Mouse (Mus musculus) forebrain, embryonic 15.5 days (tissue): ENCODE results near the gene Gtdc1. TPM values are rescaled to one million over a fixed set of nuclear protein-coding genes. Genes with fewer than 3 reads are reported as not detected.
A peak's percentile ranks its signal among the peaks of the same experiment; 100 is the strongest.

Experiments used
- ATAC-seq: fragments of 200-750 bp; cut with Nextera tagmentation; replicated peaks from 2 replicates; pipeline ENCODE4 v1.8.0; 2017; ENCODE audit warnings: mild to moderate bottlenecking, moderate TSS enrichment, moderate library complexity
- H3K27ac ChIP-seq: fragments of 300-500 bp; sonication (generic); replicated peaks from 2 replicates; pipeline ENCODE4 v1.5.1; 2015; ENCODE audit warnings: mild to moderate bottlenecking, inconsistent platforms
- H3K27me3 ChIP-seq: fragments of 300-500 bp; sonication (generic); 2 replicates; pipeline ENCODE4 v1.6.1; 2015; ENCODE audit warnings: inconsistent platforms
- H3K36me3 ChIP-seq: fragments of 300-500 bp; sonication (generic); 2 replicates; pipeline ENCODE4 v1.6.1; 2015; ENCODE audit warnings: mild to moderate bottlenecking, inconsistent platforms
- H3K4me1 ChIP-seq: fragments of 300-500 bp; sonication (generic); 2 replicates; pipeline ENCODE4 v1.6.1; 2015; ENCODE audit warnings: inconsistent platforms
- H3K4me2 ChIP-seq: fragments of 300-500 bp; sonication (generic); replicated peaks from 2 replicates; pipeline ENCODE4 v1.6.1; 2015; ENCODE audit warnings: mild to moderate bottlenecking, inconsistent platforms
- H3K4me3 ChIP-seq: fragments of 300-500 bp; sonication (generic); 2 replicates; pipeline ENCODE4 v1.5.1; 2015; ENCODE audit warnings: mild to moderate bottlenecking, inconsistent platforms
- H3K9ac ChIP-seq: fragments of 300-500 bp; sonication (generic); replicated peaks from 2 replicates; pipeline ENCODE4 v1.6.1; 2015; ENCODE audit warnings: mild to moderate bottlenecking, inconsistent platforms
- H3K9me3 ChIP-seq: fragments of 300-500 bp; sonication (generic); 2 replicates; pipeline ENCODE4 v1.6.1; 2016; ENCODE audit warnings: inconsistent platforms
- WGBS: fragments of 180-500 bp; shearing (Covaris S2); methylation state at CpG from one replicate; pipeline ENCODE4 v1.1.7; 2015; ENCODE audit warnings: mixed read lengths; 5-methylcytosine and 5-hydroxymethylcytosine counted together
- polyA plus RNA-seq: library from polyadenylated mRNA; unstranded; fragments of >200 nt; fragmentation: Nextera tagmentation; extraction: Ambion mirVana; gene quantifications from 2 replicates; pipeline ENCODE4 v1.2.1, GENCODE M21; 2015

Gene Gtdc1
- 25.9 and 35.9 TPM in 2 replicates for polyA plus RNA-seq

DNA sequence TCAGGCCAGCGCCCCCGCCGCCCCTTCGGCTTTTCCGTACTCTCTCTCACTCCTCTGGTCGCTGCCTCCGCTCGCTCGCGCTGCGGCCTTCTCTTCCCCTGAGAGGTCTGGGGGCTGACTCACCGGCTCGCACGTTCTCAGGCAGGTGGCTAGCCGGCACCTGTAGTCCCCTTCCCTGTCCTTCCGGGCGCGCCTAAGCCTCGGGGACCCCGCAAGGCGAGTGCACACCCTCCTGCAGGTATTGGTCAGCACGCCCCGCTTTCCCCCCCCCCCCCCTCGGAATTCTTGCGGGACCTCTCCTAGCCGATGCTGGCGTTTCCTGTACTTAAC is at the start of gene Gtdc1:
TSS of gene Gtdc1 (minus strand) at position 176 of the 330 bp plus-strand sequence.
- Histone ChIP-seq H3K4me3 (peak within 1 kb of the TSS; percentile 78), H3K9ac (peak within 1 kb of the TSS; percentile 87), H3K9me3 (no peaks in the 10 kb centered on the region), H3K27ac (peak within 1 kb of the TSS; percentile 93), H3K27me3 (no peaks in the 10 kb centered on the region), H3K36me3 (no peaks in the 10 kb centered on the region), H3K4me2 (peak within 1 kb of the TSS; percentile 86), H3K4me1 (peaks cover 15% of the 10 kb centered on the region)
- no peak for ATAC-seq
- WGBS: under 1% methylated on average over 22 of the region's 27 CpGs

GRCm38 (mm10) chr2:44977051-44977450 is 49.6 kb upstream of the Gtdc1 start:
- ATAC-seq: no peak
- 85% methylated on average over 3 of the region's 3 CpGs for WGBS
- no peaks in the 10 kb centered on the region for H3K27me3 ChIP-seq
- no peak overlapping the region for H3K4me2 ChIP-seq
- no peaks in the 10 kb centered on the region for H3K9me3 ChIP-seq
- peaks cover 19% of the 10 kb centered on the region for H3K4me1 ChIP-seq
- H3K36me3 ChIP-seq: no peaks in the 10 kb centered on the region
- no peak overlapping the region for H3K9ac ChIP-seq
- no peak overlapping the region for H3K4me3 ChIP-seq
- H3K27ac ChIP-seq: no peak overlapping the region

- Histone ChIP-seq H3K9ac (no peak overlapping the region), H3K4me1 (peaks cover 19% of the 10 kb centered on the region), H3K9me3 (no peaks in the 10 kb centered on the region), H3K4me2 (no peak overlapping the region), H3K4me3 (no peak overlapping the region), H3K27me3 (no peaks in the 10 kb centered on the region), H3K27ac (no peak overlapping the region), H3K36me3 (no peaks in the 10 kb centered on the region)
- ATAC-seq: no peak
- WGBS: 58% methylated on average over 4 of the region's 4 CpGs
Measured at GRCm38 (mm10) chr2:44976484-44976883, 49.0 kb upstream of the Gtdc1 start.

- WGBS: 89% methylated on average over 6 of the region's 6 CpGs
- H3K4me3 ChIP-seq: no peak overlapping the region
- ATAC-seq: no peak
- no peak overlapping the region for H3K4me2 ChIP-seq
- no peaks in the 10 kb centered on the region for H3K9me3 ChIP-seq
- H3K27ac ChIP-seq: no peak overlapping the region
- peaks cover 1% of the 10 kb centered on the region; the same call in 1 of the 2 replicates for H3K4me1 ChIP-seq
- H3K27me3 ChIP-seq: no peaks in the 10 kb centered on the region
- H3K36me3 ChIP-seq: no peaks in the 10 kb centered on the region
- no peak overlapping the region for H3K9ac ChIP-seq
Measured at GRCm38 (mm10) chr2:44973828-44974227, 46.4 kb upstream of the Gtdc1 start.

GRCm38 (mm10) chr2:44970087-44970646 is 42.7 kb upstream of the Gtdc1 start:
- Histone ChIP-seq H3K4me3 (no peak overlapping the region), H3K4me1 (no peaks in the 10 kb centered on the region), H3K9me3 (no peaks in the 10 kb centered on the region), H3K36me3 (no peaks in the 10 kb centered on the region), H3K27ac (no peak overlapping the region), H3K4me2 (no peak overlapping the region), H3K27me3 (no peaks in the 10 kb centered on the region), H3K9ac (no peak overlapping the region)
- ATAC-seq: no peak
- WGBS: 89% methylated on average over 6 of the region's 6 CpGs

- Histone ChIP-seq H3K27me3 (no peaks in the 10 kb centered on the region), H3K27ac (no peak overlapping the region), H3K4me1 (no peaks in the 10 kb centered on the region), H3K9me3 (no peaks in the 10 kb centered on the region), H3K4me3 (no peak overlapping the region), H3K4me2 (no peak overlapping the region), H3K36me3 (no peaks in the 10 kb centered on the region), H3K9ac (no peak overlapping the region)
- WGBS: 94% methylated on average over 1 of the region's 1 CpGs
- no peak for ATAC-seq
Measured at GRCm38 (mm10) chr2:44969640-44970039, 42.2 kb upstream of the Gtdc1 start.

DNA sequence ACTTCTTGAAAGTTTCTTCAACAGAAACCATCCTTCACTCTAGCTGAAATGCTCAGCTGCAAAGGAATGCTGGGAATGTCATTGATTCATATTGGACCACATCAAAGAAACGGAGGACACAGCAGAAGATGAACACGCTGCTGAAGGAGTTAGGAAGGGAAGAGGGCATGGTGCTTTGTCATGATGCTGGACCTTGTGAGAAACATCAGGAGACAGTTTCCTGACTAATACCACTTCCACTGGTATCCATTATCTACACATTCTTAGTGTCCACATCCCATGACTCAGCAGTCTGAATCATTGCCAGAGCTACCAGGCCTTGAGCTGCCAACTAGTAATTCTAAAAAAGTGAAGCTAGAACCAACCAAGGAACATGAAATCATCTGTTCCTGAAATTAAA is 41.8 kb upstream of the Gtdc1 start:
- Histone ChIP-seq H3K9me3 (no peaks in the 10 kb centered on the region), H3K4me3 (no peak overlapping the region), H3K36me3 (no peaks in the 10 kb centered on the region), H3K4me1 (no peaks in the 10 kb centered on the region), H3K27me3 (no peaks in the 10 kb centered on the region), H3K9ac (no peak overlapping the region), H3K27ac (no peak overlapping the region), H3K4me2 (no peak overlapping the region)
- no peak for ATAC-seq
- WGBS: 85% methylated on average over 2 of the region's 2 CpGs

GRCm38 (mm10) chr2:44965834-44966555 is 38.5 kb upstream of the Gtdc1 start:
- ATAC-seq: no peak
- Histone ChIP-seq H3K36me3 (no peaks in the 10 kb centered on the region), H3K4me2 (no peak overlapping the region), H3K27me3 (no peaks in the 10 kb centered on the region), H3K4me3 (no peak overlapping the region), H3K9me3 (no peaks in the 10 kb centered on the region), H3K4me1 (no peaks in the 10 kb centered on the region), H3K9ac (no peak overlapping the region), H3K27ac (no peak overlapping the region)
- WGBS: 71% methylated on average over 2 of the region's 2 CpGs

DNA sequence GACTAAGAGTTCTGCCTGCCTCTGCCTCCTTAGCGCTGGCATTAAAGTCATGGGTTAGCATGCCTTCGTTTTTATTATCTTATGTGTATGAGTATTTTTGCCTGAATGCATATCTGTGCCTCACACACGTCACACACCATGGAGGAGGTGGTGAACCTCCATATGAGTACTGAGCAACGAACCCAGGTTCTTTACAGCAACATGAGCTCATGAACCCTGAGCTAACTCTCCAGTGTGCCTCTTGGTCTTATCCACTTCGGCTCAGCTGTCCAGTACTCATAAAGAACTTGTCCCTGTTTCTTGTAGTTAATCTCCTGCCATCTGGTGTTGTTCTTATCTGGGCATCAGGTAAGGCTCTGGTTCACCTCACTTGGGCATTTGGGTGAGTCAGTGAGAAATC is 35.2 kb upstream of the Gtdc1 start:
- Histone ChIP-seq H3K4me1 (no peaks in the 10 kb centered on the region), H3K4me3 (no peak overlapping the region), H3K27me3 (no peaks in the 10 kb centered on the region), H3K27ac (no peak overlapping the region), H3K36me3 (no peaks in the 10 kb centered on the region), H3K9me3 (no peaks in the 10 kb centered on the region), H3K4me2 (no peak overlapping the region), H3K9ac (no peak overlapping the region)
- ATAC-seq: no peak
- whole genome bisulfite sequencing: 91% methylated on average over 5 of the region's 5 CpGs

DNA sequence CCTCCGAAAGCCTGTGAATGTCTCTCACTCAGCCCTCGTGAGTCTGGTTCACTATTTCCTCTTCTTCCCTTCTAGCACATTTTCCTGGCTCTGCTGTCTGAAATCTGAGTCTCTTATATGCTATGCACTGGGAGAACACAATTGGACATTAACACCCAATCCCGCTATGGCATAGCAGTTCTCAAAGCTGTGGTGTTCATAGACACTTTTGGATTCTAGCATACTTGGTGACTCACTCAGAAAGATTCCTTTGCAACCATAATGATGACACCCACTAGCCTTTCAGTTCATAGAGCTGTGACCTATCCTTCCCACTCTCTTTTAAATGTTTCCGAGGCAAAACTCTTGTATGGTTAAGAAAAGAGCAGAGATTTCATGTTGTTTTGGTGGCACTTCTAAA is 33.7 kb upstream of the Gtdc1 start:
- no peaks in the 10 kb centered on the region for H3K36me3 ChIP-seq
- no peak overlapping the region for H3K4me2 ChIP-seq
- ATAC-seq: no peak
- H3K27ac ChIP-seq: no peak overlapping the region
- no peaks in the 10 kb centered on the region for H3K27me3 ChIP-seq
- H3K4me1 ChIP-seq: no peaks in the 10 kb centered on the region
- H3K9ac ChIP-seq: no peak overlapping the region
- 92% methylated on average over 4 of the region's 4 CpGs for WGBS
- H3K9me3 ChIP-seq: no peaks in the 10 kb centered on the region
- no peak overlapping the region for H3K4me3 ChIP-seq

- Histone ChIP-seq H3K9me3 (no peaks in the 10 kb centered on the region), H3K9ac (no peak overlapping the region), H3K27me3 (no peaks in the 10 kb centered on the region), H3K4me2 (no peak overlapping the region), H3K27ac (no peak overlapping the region), H3K4me1 (no peaks in the 10 kb centered on the region), H3K36me3 (no peaks in the 10 kb centered on the region), H3K4me3 (no peak overlapping the region)
- WGBS: 96% methylated on average over 3 of the region's 3 CpGs
- no peak for ATAC-seq
Measured at GRCm38 (mm10) chr2:44960561-44960960, 33.1 kb upstream of the Gtdc1 start.

- ATAC-seq: no peak
- H3K4me2 ChIP-seq: no peak overlapping the region
- H3K9me3 ChIP-seq: no peaks in the 10 kb centered on the region
- no peak overlapping the region for H3K4me3 ChIP-seq
- H3K27ac ChIP-seq: no peak overlapping the region
- no peaks in the 10 kb centered on the region for H3K27me3 ChIP-seq
- H3K4me1 ChIP-seq: no peaks in the 10 kb centered on the region
- H3K9ac ChIP-seq: no peak overlapping the region
- no peaks in the 10 kb centered on the region for H3K36me3 ChIP-seq
- 91% methylated on average over 1 of the region's 1 CpGs for WGBS
Measured at GRCm38 (mm10) chr2:44957329-44957797, 29.9 kb upstream of the Gtdc1 start.

- no peaks in the 10 kb centered on the region for H3K9me3 ChIP-seq
- H3K27ac ChIP-seq: no peak overlapping the region
- ATAC-seq: no peak
- H3K27me3 ChIP-seq: no peaks in the 10 kb centered on the region
- H3K4me2 ChIP-seq: no peak overlapping the region
- no peaks in the 10 kb centered on the region for H3K4me1 ChIP-seq
- no peak overlapping the region for H3K9ac ChIP-seq
- no peaks in the 10 kb centered on the region for H3K36me3 ChIP-seq
- no peak overlapping the region for H3K4me3 ChIP-seq
- 69% methylated on average over 3 of the region's 3 CpGs for WGBS
Measured at GRCm38 (mm10) chr2:44956232-44956631, 28.8 kb upstream of the Gtdc1 start.
